Mouse (Mus musculus): ENCODE results near the gene Etv6. TPM values are rescaled to one million over a fixed set of nuclear protein-coding genes. Genes with fewer than 3 reads are reported as not detected.

Etv6 gene
- polyA plus RNA-seq, 1 experiment from 2014 or later = 13.0 TPM

DNA sequence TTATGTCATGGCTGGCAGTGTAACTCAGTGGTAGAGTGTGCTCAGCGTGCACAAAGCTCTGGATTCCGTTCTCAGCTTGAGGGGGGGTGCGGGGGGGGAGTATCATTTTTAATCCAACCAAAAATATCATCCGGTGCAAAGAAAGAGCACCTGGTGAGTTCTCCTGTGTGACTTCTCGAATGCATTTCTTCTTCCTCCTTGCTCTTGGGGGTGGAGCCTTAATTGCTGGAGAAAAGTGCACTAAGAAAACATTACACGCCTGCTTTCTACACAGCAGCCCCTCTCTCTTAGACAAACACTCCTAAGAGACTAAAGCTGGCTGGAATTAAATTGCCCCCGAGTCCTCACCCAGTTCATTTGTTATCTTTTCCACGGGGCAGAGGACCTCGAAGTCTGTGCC, 139.6 kb downstream of the Etv6 start:
- Histone ChIP-seq H3K9me3 (ENCODE audit: control insufficient read depth, low read length) (no peaks in the 10 kb centered on the region), H3K27ac (ENCODE audit: low read depth, low read length) (no peak overlapping the region), H3K4me2 (no peak overlapping the region), H3K4me1 (replicated peaks; ENCODE audit: control insufficient read depth, insufficient read depth, low read length) (peaks cover 26% of the 10 kb centered on the region), H3K36me3 (ENCODE audit: control insufficient read depth, insufficient read depth, low read length) (no peaks in the 10 kb centered on the region), H3K9ac (ENCODE audit: low read depth, low read length) (no peak overlapping the region), H3K4me3 (ENCODE audit: low read depth, low read length) (no peak overlapping the region), H3K27me3 (replicated peaks; ENCODE audit: control insufficient read depth, insufficient read depth, low read length) (no peaks in the 10 kb centered on the region)
- no peak for ATAC-seq (replicated peaks; ENCODE audit: low FRiP score)
- WGBS = 49% methylated on average over 9 of the region's 9 CpGs
- DNase-seq (ENCODE audit: low spot score) = no peak

DNA sequence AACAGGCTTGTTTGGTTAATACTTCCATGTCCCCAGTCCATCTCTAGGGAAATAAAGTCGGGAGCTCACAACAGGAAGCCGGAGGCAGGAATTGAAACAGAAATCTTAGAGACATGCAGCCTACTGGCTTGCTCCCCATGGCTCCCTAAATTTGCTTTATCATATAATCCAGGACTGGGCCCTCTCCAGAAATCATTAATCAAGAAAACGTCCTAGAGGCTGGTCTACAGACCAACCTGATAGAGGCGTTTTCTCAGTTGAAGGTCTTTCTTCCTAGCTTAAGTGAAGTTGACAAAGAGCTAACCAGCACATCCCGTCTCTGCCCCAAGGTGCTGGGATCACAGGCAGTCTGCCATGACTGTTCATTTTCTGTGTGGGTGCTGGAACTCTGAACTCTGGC, 141.7 kb downstream of the Etv6 start:
- no peak overlapping the region for H3K27ac ChIP-seq (ENCODE audit: low read depth, low read length)
- H3K9me3 ChIP-seq (ENCODE audit: control insufficient read depth, low read length) = no peaks in the 10 kb centered on the region
- ATAC-seq (replicated peaks; ENCODE audit: low FRiP score) = no peak
- WGBS = 66% methylated on average over 5 of the region's 5 CpGs
- H3K4me1 ChIP-seq (replicated peaks; ENCODE audit: control insufficient read depth, insufficient read depth, low read length) = peaks cover 11% of the 10 kb centered on the region
- no peak for DNase-seq (ENCODE audit: low spot score)
- no peak overlapping the region for H3K9ac ChIP-seq (ENCODE audit: low read depth, low read length)
- no peak overlapping the region for H3K4me2 ChIP-seq
- H3K4me3 ChIP-seq (ENCODE audit: low read depth, low read length) = no peak overlapping the region
- no peaks in the 10 kb centered on the region for H3K36me3 ChIP-seq (ENCODE audit: control insufficient read depth, insufficient read depth, low read length)
- no peaks in the 10 kb centered on the region for H3K27me3 ChIP-seq (replicated peaks; ENCODE audit: control insufficient read depth, insufficient read depth, low read length)

DNA sequence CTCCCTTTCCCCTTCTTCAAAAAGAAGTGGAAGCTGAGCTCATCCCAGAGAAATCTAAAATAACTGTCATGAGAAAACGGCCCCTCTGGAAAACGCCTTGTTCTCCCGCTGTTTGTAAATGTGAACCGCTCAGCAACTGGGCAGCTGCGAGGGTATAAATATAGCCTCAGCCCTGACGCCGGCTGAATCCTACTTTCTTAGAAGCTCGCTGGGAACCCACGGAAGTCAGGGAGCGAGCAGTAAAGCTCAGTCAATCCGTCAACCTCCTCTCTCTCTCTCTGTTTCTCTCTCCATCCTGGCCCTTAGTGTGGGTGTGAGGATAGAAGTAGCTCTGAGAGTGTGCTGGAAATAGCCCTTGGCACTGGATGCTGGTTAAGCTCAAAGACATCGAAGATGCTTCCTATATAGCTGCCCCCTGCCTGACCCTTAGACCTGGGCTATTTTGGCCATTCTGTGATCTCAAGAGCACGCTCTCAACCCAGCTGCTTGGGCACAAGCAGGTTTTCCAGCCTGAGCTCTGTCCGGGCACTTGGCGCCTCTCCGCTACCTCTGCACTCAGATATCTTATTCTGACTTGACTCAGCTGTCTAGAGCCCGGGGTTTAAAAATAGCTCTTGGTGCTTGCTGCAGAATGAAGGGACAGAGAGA, 146.9 kb downstream of the Etv6 start:
- Histone ChIP-seq H3K27ac (ENCODE audit: low read depth, low read length) (no peak overlapping the region), H3K36me3 (ENCODE audit: control insufficient read depth, insufficient read depth, low read length) (no peaks in the 10 kb centered on the region), H3K4me3 (ENCODE audit: low read depth, low read length) (no peak overlapping the region), H3K4me2 (peak overlapping the region; percentile 28; the same call in 1 of the 2 replicates), H3K9ac (ENCODE audit: low read depth, low read length) (no peak overlapping the region), H3K4me1 (replicated peaks; ENCODE audit: control insufficient read depth, insufficient read depth, low read length) (peaks cover 32% of the 10 kb centered on the region), H3K9me3 (ENCODE audit: control insufficient read depth, low read length) (no peaks in the 10 kb centered on the region), H3K27me3 (replicated peaks; ENCODE audit: control insufficient read depth, insufficient read depth, low read length) (no peaks in the 10 kb centered on the region)
- DNase-seq (ENCODE audit: low spot score) = no peak
- ATAC-seq (replicated peaks; ENCODE audit: low FRiP score) = peak; percentile 49
- 50% methylated on average over 17 of the region's 17 CpGs for WGBS

DNA sequence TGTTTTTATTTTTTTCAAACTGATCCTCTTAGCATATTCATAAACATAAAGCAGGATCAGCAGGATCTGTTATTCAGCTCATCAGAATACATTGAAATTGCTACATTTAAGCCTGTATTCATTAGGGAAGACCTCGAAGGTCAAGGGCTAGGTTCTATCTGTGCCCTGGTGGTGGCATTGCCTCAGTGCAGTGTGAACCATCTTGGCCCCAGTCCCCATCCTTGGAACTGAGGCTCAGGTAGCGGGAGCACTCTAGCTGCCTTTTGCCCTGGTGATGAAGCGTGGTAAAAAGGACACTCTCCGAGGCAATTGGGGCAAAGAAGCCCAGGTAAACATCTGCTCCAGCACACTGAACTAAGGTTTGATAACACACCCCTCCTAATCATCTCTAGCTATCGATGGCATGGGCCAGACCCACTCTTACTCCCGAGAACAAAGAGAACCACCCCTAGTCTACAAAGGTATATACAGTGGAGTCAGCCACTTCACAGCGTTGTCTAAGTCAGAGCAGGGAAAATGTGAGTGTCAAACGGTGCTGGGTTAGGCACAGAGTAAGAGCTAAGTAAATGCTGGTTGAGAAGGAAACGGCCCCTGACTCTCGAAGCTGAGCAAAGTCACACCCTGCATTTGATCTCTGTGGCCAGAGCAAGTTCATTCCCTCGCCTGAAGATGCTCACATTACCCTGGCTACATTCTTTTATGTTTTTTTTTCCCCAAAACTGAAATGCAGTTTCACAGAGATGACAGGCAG, 148.3 kb downstream of the Etv6 start:
- ATAC-seq (replicated peaks; ENCODE audit: low FRiP score) (no peak), DNase-seq (ENCODE audit: low spot score) (no peak)
- no peak overlapping the region; the same call in 1 of the 2 replicates for H3K27ac ChIP-seq (ENCODE audit: low read depth, low read length)
- 66% methylated on average over 11 of the region's 11 CpGs for WGBS
- peaks cover 39% of the 10 kb centered on the region for H3K4me1 ChIP-seq (replicated peaks; ENCODE audit: control insufficient read depth, insufficient read depth, low read length)
- H3K36me3 ChIP-seq (ENCODE audit: control insufficient read depth, insufficient read depth, low read length) = no peaks in the 10 kb centered on the region
- H3K4me3 ChIP-seq (ENCODE audit: low read depth, low read length) = no peak overlapping the region
- H3K27me3 ChIP-seq (replicated peaks; ENCODE audit: control insufficient read depth, insufficient read depth, low read length) = no peaks in the 10 kb centered on the region
- no peaks in the 10 kb centered on the region for H3K9me3 ChIP-seq (ENCODE audit: control insufficient read depth, low read length)
- no peak overlapping the region for H3K4me2 ChIP-seq
- H3K9ac ChIP-seq (ENCODE audit: low read depth, low read length) = no peak overlapping the region

DNA sequence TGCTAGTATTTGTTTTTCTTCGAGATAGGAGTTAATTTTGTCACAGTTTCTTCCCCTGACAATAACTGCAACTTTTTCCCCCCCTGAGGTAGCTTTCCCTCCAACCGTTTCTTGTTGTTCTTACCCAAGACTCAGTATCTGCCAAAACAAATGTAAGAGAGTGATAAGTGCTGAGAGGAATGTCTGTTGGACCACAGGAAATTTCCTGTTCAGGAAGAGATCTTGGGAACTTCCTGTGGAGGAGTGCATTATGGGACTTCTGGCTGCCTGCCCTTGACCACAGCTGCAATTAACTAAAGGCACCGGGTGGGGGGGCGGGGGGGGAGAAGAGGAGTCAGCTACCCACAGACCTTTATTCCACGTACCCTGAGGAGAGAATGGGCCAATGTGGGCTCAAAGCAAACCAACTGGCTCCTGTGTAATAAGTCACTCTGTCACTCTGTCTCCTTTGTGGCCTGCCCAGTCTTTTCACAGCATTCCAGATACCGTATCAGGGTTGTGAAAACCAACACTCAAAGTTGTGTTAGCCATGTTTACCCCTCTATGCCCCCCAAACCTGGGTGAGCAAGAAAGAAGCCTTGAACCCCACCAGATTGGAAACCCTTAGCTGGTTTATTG, 150.9 kb downstream of the Etv6 start:
- DNase-seq (ENCODE audit: low spot score) (no peak), ATAC-seq (replicated peaks; ENCODE audit: low FRiP score) (peak; percentile 27)
- H3K4me2 ChIP-seq = no peak overlapping the region
- H3K9me3 ChIP-seq (ENCODE audit: control insufficient read depth, low read length) = no peaks in the 10 kb centered on the region
- H3K36me3 ChIP-seq (ENCODE audit: control insufficient read depth, insufficient read depth, low read length) = no peaks in the 10 kb centered on the region
- H3K4me1 ChIP-seq (replicated peaks; ENCODE audit: control insufficient read depth, insufficient read depth, low read length) = peaks cover 58% of the 10 kb centered on the region
- H3K9ac ChIP-seq (ENCODE audit: low read depth, low read length) = no peak overlapping the region
- H3K4me3 ChIP-seq (ENCODE audit: low read depth, low read length) = no peak overlapping the region
- peak overlapping the region; percentile 66 for H3K27ac ChIP-seq (ENCODE audit: low read depth, low read length)
- no peaks in the 10 kb centered on the region for H3K27me3 ChIP-seq (replicated peaks; ENCODE audit: control insufficient read depth, insufficient read depth, low read length)
- 30% methylated on average over 6 of the region's 6 CpGs for WGBS

DNA sequence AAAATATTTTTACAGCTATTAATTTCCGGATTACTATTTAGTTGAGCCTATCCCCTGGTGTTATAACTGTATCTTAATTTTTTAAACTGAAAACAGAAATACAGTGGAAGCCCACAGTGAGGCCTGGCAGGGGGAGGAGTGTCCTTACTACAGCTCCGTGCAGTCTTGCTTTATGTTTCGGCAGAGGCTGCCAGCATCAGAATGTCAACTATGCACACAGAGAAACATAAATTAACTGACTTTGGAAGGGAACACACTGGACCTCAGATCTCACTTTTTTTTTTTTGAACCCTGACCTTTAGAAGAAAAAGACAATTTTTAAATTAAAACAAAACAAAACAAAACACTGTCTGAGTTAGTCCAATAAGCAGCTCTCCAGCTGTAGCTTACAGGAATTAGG, 153.2 kb downstream of the Etv6 start:
- Histone ChIP-seq H3K27ac (ENCODE audit: low read depth, low read length) (peak overlapping the region; percentile 49; the same call in 1 of the 2 replicates), H3K36me3 (ENCODE audit: control insufficient read depth, insufficient read depth, low read length) (no peaks in the 10 kb centered on the region), H3K4me2 (no peak overlapping the region), H3K4me1 (replicated peaks; ENCODE audit: control insufficient read depth, insufficient read depth, low read length) (peaks cover 56% of the 10 kb centered on the region), H3K27me3 (replicated peaks; ENCODE audit: control insufficient read depth, insufficient read depth, low read length) (no peaks in the 10 kb centered on the region), H3K9ac (ENCODE audit: low read depth, low read length) (no peak overlapping the region), H3K9me3 (ENCODE audit: control insufficient read depth, low read length) (no peaks in the 10 kb centered on the region), H3K4me3 (ENCODE audit: low read depth, low read length) (no peak overlapping the region)
- WGBS = 54% methylated on average over 3 of the region's 3 CpGs
- no peak for ATAC-seq (replicated peaks; ENCODE audit: low FRiP score)
- no peak for DNase-seq (ENCODE audit: low spot score)

DNA sequence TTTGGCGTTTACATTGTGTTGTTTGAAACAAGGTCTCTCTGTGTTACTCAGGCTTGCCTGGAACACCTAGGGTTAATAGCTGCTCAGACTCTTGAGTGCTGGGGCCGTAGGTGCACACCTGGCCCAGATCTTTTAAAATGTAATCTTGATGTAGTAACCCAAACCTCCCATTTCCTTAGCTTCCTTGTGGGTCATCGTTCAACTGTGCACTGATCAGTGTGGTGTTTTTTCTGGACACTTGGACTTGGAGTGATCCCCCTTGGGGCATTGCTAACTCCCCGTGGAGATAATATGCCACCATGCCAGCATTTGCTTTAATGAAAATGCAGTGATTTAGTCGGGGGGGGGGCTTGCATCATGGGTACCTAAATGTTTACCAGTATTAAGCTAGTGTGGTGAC, 153.7 kb downstream of the Etv6 start:
- Histone ChIP-seq H3K9ac (ENCODE audit: low read depth, low read length) (no peak overlapping the region), H3K4me3 (ENCODE audit: low read depth, low read length) (no peak overlapping the region), H3K9me3 (ENCODE audit: control insufficient read depth, low read length) (no peaks in the 10 kb centered on the region), H3K27ac (ENCODE audit: low read depth, low read length) (peak overlapping the region; percentile 49; the same call in 1 of the 2 replicates), H3K4me1 (replicated peaks; ENCODE audit: control insufficient read depth, insufficient read depth, low read length) (peaks cover 51% of the 10 kb centered on the region), H3K36me3 (ENCODE audit: control insufficient read depth, insufficient read depth, low read length) (no peaks in the 10 kb centered on the region), H3K27me3 (replicated peaks; ENCODE audit: control insufficient read depth, insufficient read depth, low read length) (no peaks in the 10 kb centered on the region), H3K4me2 (peak overlapping the region; percentile 26; the same call in 1 of the 2 replicates)
- 39% methylated on average over 5 of the region's 5 CpGs for WGBS
- ATAC-seq (replicated peaks; ENCODE audit: low FRiP score) (no peak), DNase-seq (ENCODE audit: low spot score) (no peak)

DNA sequence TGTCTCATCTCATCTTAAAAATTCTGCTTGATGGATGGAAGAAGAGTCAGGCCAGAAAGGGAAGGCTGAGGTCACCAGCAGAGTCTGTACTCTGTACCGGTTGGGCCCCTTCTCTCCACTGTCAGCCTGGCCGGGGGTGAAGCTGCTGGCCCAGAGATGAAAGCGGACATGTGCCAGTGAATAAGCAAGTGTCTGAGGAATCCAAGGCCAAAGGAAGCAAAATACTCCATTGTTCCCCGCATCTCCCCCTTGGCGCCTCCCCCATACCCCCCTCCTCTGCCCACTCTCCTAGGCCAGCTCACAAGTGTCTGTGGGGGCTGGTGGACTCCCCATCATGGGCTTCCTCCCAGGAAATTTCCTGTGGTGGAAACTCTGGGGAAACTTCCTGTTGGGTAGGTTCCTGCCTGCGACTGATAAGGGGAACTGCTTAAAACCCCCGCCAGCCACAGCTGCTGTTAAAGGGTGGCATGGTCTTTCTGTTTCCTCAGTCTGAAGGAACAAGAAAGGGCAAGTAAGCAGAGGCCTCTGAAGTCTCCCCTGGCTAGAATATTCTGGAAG, 154.2 kb downstream of the Etv6 start:
- DNase-seq (ENCODE audit: low spot score) (peak; percentile 47), ATAC-seq (replicated peaks; ENCODE audit: low FRiP score) (peak; percentile 64)
- Histone ChIP-seq H3K4me1 (replicated peaks; ENCODE audit: control insufficient read depth, insufficient read depth, low read length) (peaks cover 49% of the 10 kb centered on the region), H3K27me3 (replicated peaks; ENCODE audit: control insufficient read depth, insufficient read depth, low read length) (no peaks in the 10 kb centered on the region), H3K4me3 (ENCODE audit: low read depth, low read length) (no peak overlapping the region), H3K4me2 (peak overlapping the region; percentile 26; the same call in 1 of the 2 replicates), H3K9ac (ENCODE audit: low read depth, low read length) (no peak overlapping the region), H3K27ac (ENCODE audit: low read depth, low read length) (peak overlapping the region; percentile 49), H3K36me3 (ENCODE audit: control insufficient read depth, insufficient read depth, low read length) (no peaks in the 10 kb centered on the region), H3K9me3 (ENCODE audit: control insufficient read depth, low read length) (no peaks in the 10 kb centered on the region)
- WGBS = 23% methylated on average over 7 of the region's 7 CpGs
